Mouse (Mus musculus) urinary bladder, postnatal 36 days (tissue): ENCODE data around the gene Klhl35.

Source experiments
- DNase-seq, 2 experiments: peaks; one replicate each; pipeline ENCODE4 v3.0.0; 2022; ENCODE audit warnings: low spot score in 2 of 2, mixed read lengths in 1 of 2

Gene Klhl35

GRCm38 (mm10) chr7:99452859-99453258 lies 12.9 kb upstream of the Klhl35 start:
- DNase-seq = no peak

DNA sequence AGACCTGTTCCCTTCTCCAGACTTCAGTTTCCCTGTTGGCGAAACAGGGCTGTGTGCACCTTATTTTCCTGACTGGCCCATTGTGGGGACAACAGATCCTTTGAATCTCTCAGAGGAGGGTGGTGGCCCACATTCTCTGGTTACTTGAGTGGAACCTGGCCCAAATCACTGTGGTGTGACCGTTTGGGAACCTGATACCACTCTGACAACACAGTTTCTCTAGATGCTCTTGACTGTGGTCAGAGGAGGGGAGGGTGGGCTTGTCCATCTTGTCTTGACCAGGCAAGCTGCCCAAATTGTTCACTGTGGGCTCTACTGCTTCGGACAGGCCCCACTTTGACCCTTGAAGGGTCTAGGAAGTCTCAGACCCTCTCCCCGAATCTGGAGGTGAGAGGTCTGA lies 11.8 kb upstream of the Klhl35 start:
- no peak for DNase-seq

- DNase-seq = no peak
Measured at GRCm38 (mm10) chr7:99458849-99459248, 7.0 kb upstream of the Klhl35 start.

GRCm38 (mm10) chr7:99459888-99460652 lies 5.7 kb upstream of the Klhl35 start:
- no peak for DNase-seq

GRCm38 (mm10) chr7:99463120-99463519 lies 2.7 kb upstream of the Klhl35 start:
- DNase-seq = no peak

DNA sequence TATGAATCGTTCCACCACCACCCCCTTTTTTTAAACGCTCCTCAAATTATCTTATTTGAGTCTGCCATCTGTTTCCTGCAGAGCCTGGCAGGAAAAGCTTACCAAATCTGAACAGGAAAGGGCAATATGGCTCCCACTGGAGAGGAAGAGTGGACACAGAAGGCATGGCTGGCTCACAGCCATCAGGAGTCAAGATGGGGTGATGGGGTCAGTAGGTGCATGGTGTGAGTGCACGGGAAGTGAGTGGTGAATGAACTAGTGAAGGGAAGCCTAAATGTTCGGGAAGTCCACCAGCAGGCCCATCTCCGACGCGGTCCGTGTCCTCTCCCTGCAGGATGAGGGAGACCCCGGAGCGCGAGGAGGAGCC lies 2.1 kb downstream of the Klhl35 start:
- peak in 1 of 2 experiments; percentile 32 for DNase-seq

DNA sequence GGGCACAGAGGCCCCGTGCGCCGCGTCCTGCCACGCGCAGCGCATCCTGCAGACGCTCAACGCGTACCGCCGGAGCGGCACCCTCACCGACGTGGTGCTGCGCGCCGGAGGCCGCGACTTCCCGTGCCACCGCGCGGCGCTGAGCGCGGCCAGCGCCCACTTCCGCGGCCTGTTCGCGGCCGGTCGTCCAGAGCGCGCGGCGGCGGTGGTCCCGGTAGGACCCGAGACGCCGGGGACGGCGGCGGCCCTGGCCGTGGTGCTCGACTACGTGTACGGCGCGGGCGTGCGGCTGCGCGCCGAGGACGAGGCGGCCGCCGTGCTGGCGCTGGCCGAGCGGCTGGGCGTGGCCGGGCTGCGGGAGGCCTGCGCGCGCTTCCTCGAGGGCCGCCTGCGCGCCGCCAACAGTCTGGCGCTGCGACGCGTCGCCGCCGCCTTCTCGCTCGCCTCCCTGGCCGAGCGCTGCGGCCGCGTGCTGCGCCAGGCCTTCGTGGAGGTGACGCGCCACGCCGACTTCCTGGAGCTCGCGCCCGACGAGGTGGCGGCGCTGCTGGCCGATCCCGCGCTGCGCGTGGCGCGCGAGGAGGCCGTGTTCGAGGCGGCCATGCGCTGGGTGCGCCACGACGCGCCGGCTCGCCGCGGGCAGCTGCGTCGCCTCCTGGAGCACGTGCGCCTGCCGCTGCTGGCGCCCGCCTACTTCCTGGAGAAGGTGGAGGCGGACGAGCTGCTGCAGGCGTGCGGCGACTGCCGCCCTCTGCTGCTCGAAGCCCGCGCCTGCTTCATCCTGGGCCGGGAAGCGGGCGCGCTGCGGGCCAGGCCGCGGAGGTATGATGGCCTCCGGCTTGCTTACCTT lies 2.7 kb downstream of the Klhl35 start:
- DNase-seq = peak; percentile 56 to 71

- no peak for DNase-seq
Measured at GRCm38 (mm10) chr7:99469680-99470405, 4.0 kb downstream of the Klhl35 start.

DNA sequence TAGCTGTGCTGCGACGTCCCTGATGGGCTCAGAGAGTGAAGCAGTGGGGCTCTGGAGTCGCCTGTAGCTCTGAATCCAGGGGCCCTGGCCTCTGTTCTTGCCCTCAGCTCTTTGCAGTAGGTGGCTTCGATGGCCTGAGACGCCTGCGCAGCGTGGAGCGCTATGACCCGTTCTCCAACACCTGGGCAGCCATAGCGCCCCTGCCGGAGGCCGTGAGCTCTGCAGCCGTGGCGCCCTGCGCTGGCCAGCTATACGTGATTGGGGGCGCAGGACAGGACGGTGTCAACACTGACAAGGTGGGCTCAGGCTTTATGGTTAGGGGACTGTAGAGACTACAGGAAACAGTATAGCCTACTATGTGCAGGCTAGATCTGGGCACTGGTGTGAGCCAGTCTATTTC lies 5.8 kb downstream of the Klhl35 start:
- DNase-seq = no peak

DNA sequence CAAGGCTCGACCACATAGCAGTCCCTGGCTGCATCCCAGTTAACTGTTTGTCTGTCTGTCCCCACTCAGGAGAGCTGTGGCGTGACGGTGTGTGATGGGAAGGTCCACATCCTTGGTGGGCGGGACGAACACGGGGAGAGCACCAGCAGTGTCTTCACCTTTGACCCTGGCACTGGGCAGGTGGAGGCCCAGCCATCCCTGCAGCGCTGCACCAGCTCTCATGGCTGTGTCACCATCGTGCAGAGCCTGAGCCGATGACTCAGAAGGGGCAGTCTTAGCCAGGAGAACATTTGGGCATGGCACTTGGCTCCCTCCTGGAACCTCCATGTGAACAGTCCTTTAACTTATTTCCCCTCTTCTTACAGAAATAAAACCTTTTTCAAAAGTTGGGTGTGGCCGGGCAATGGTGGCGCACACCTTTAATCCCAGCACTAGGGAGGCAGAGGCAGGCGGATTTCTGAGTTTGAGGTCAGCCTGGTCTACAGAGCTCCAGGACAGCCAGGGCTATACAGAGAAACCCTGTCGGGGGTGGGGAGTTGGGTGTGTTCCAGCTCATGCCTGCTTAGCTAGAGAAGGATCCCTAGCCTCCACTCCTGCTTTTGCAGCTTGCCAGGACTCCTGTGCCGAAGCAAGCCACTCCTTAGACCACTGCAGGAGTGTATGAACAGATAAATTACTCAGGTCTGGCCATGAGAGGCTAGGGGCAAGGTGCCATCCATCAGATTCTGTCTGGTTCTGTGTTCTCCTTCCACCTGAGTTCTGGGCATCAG lies 8.0 kb downstream of the Klhl35 start:
- no peak for DNase-seq

- DNase-seq = no peak
Measured at GRCm38 (mm10) chr7:99474836-99475561, 9.2 kb downstream of the Klhl35 start.

- DNase-seq = no peak
Measured at GRCm38 (mm10) chr7:99475562-99475911, 9.7 kb downstream of the Klhl35 start.

DNA sequence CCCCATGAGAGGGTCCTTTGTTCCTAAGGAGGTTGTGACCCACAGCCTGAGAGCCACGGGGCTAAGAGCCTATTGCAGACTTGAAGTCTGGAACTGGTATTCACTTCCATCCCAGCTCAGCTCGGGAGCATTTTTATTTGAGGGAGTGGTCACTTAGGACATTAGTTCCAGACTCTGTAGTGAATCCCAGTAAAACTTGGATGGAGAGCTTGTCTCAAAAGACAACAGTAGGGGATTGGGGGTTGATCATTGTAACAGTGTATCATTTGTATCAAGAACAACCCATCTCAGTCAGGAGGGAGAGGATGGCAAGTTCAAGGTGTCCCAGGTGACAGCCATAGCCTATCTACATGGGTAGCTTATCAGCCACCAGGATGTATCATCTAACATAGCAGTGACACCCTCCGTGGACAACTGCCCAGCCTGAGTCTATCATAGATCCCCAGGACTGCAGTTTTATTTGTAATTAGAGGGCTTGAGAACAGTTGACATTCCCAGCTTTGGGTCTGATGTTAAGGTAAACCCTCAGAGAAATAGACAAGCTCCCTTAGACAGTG lies 10.8 kb downstream of the Klhl35 start:
- DNase-seq = no peak

DNA sequence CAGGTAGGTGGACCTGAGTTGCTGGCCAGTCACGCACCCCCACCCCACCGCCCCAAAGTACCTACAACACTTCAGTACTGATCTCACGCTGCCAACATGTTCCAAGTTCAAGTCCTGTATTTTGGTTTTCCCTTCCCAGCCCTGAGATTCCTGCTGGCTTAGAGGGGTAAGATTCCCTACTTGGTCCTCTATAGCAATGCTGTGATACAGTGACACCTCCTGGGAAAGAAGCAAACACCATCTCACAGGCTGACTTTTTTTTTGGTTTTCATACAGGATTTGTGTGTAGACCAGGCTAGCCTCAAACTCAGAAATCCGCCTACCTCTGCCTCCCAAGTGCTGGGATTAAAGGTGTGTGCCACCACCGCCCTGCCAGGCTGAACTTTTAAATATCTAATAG lies 11.4 kb downstream of the Klhl35 start:
- no peak for DNase-seq

- no peak for DNase-seq
Measured at GRCm38 (mm10) chr7:99482637-99483036, 16.8 kb downstream of the Klhl35 start.

DNA sequence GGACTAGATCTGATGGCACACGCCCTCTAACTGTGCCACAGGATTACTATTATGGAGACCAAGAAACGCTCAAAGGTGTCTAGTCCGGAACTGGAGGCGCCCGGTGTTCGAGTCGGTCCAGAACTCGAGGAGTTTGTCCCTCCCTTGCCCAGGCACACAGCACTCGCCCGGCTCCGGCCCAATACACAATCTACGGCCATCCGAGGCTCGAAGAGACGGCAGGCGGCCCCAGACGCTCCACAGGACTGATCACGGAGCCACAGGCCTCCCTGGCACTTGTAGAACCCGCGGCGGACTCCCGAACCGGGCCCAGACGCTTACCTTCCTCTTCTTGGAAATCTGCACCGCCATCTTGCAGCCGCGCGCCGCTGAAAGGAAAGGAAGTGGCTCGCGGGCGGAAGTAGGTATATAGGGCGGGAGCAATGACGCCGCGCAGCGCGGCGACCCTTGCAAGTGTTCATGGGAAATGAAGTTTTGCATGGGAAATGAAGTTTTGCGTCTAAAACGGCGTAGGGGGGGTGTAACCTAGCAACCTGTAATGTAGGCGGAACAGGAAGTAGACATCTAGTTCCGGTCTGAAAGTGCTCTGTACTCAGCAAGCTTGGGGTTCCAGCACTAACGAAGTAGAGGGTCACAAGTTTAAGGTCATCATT lies 17.6 kb downstream of the Klhl35 start, which contains the start of gene Rps3:
Gene Rps3, minus strand, starts transcription at position 468 of the 653 bp plus-strand sequence.
- peak; percentile 90 to 95 for DNase-seq

GRCm38 (mm10) chr7:99483924-99484319 lies 18.1 kb downstream of the Klhl35 start:
- DNase-seq = no peak

DNA sequence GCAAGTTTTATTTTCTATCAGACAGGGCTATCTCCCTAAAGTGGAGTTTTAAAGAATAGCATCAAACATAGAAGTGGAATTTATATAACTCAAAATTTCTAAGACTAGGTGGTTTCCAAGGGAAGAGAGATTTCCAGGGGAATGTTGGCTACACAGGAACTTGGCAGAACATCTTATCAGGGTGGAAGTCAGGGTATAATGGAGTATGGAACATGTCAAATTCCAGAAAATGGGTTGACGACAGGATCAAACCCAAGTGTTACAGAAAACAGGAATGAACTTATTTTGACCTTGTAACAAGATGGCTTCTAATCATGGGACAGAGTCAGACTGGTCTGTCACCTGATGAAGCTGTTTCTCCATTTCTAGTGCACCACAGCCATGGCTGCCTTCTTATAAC lies 18.9 kb downstream of the Klhl35 start:
- no peak for DNase-seq

- DNase-seq = no peak
Measured at GRCm38 (mm10) chr7:99489708-99490107, 23.9 kb downstream of the Klhl35 start.

DNA sequence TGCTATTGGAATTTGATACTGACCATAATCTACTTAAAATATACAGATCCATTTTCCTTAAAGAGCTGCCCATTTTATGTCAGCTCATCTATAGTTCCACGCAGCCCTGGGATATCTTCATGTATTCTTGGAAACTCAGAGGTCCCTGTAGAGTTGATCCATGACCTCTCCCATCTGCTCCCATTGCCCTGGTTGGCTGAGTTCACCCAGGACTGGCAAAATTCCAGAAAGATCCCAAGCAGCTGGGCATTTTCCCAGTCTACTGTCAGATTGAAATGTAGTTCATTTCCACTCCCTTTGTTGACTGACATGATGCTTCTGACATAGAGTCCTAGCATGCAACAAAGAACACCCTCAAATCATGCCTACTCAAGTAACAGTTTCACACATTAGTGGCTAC lies 33.3 kb downstream of the Klhl35 start:
- DNase-seq = no peak
